Mouse (Mus musculus) embryonic fibroblast, embryonic 13.5 days (primary cell): ENCODE results near the gene Slc17a8.

Experiments used
- CTCF ChIP-seq: IDR thresholded peaks from 2 replicates; pipeline ENCODE4 v1.5.1; 2011; ENCODE audit warnings: mild to moderate bottlenecking, control low read depth, low read length, moderate library complexity, borderline replicate concordance; ENCODE audit not compliant: insufficient read depth
- POLR2A ChIP-seq: IDR thresholded peaks from 2 replicates; pipeline ENCODE4 v1.6.1; 2011; ENCODE audit warnings: low read depth, mild to moderate bottlenecking, control low read depth, low read length, moderate library complexity

DNA sequence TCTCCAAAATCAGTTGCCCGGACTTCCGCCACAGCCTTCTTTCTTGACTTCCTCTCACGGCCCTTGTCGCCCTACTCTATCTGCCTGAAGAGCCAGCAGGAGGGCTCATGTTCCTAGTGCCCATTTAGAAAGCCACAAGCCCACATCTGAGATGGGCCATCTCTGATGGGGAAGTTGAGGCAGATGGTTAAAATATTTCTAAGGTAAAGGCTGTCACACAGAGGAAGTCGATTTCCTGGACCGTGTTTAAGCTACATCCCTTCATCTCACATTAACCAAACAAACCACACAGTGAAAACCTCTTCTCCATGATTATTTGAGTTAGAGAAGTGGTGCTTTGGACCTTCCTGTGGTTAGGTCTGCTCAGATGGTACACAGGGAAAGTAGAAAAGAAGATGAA, 58.9 kb downstream of the Slc17a8 start:
- TF ChIP-seq POLR2A (no peak), CTCF (no peak)
